Mouse (Mus musculus): Measurements from ENCODE around the gene Ankrd54. TPM values are rescaled to one million over a fixed set of nuclear protein-coding genes. Genes with fewer than 3 reads are reported as not detected.

Gene Ankrd54
- polyA plus RNA-seq, 1 experiment, result 92.7 TPM

DNA sequence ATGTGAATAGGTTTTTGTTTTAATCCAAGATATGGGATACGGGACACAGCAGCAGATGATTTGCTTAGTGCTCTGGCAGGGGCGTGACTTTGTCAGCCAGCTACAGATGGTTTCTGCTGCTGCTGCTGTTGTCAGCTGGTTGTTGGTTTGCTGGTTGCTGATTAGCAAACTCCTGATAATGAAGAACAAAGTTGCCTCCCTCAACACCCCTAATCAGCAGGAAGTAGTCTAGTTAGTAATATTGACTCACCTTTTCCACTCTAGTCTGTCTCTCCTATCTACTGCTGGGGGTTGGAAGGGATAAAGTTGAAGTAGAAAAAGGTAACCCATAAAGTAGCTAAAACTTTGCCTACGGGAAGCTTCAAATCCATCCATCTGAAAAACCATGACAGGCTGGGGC, 4.9 kb upstream of the Ankrd54 start:
- Histone ChIP-seq H3K27ac (ENCODE audit: insufficient read depth, low read depth, low read length) (peak overlapping the region; percentile 98), H3K27me3 (ENCODE audit: control insufficient read depth, insufficient read depth, low read length) (no peaks in the 10 kb centered on the region), H3K36me3 (ENCODE audit: control insufficient read depth, insufficient read depth, low read length) (no peaks in the 10 kb centered on the region), H3K4me1 (ENCODE audit: control insufficient read depth, insufficient read depth, insufficient read length, low read length) (peaks cover 22% of the 10 kb centered on the region; the same call in 1 of the 2 replicates), H3K4me3 (ENCODE audit: low read depth, low read length) (no peak overlapping the region)
- TF ChIP-seq POLR2A (IDR thresholded peaks at IDR 0.05; ENCODE audit: low read depth, low read length) (no peak), CTCF (IDR thresholded peaks at IDR 0.05; ENCODE audit: extremely low read depth, insufficient read length, insufficient replicate concordance, low read depth, low read length) (no peak)
- WGBS, result 26% methylated on average over 3 of the region's 3 CpGs

DNA sequence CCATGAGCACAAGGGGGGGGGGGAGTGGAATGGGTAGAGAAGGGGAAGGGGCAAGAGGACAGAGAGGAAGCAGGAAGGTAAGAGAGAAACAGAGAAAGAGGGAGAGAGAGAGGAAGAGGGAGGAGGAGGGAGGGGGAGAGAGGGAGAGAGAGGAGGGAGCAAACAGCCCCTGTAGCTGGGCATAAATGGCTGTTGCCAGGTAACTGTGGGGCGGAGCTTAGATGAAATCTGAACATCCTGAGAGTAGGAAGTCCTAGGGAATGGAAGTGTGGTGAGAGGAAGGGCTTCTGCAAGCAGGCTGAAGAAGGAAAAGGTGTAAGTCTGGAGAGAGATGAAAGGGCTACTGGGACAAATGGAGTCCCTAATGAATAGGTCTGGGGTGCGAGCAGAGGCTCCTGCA, 3.6 kb upstream of the Ankrd54 start:
- 82% methylated on average over 2 of the region's 2 CpGs for WGBS
- no peak overlapping the region for H3K4me3 ChIP-seq (ENCODE audit: low read depth, low read length)

DNA sequence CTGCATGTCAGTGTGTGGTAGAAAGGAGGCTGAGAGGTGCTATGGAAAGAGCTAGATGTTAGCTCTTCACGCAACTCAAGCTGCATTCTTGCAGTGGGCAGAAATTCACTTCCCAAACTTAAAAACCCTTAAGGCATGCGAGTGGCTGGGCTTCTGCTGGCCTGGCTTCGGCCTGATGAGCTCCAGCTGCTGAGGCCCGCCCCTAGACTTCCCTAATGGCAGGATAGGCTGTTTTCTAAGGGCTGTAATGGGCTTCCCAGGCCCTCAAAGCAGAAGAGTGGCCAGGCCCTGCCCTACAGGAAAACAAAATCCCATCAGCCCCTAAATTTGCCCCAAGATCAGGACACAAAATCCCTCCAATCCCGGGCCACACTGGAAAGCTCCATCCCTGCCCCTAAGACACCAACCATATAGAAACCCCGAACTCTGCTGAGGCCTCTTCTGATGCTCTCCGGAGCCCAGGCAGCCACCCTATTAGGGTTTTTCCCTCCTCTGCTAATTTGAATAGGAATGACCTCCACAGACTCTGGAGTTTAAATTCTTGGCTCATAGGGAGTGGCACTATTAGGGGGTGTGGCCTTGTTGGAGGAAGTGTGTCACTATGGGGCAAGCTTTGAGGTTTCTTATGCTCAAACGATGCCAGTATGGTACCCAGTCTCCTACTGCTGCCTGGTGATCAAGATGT, 2.5 kb upstream of the Ankrd54 start:
- Histone ChIP-seq H3K4me3 (ENCODE audit: low read depth, low read length) (no peak overlapping the region), H3K4me1 (ENCODE audit: control insufficient read depth, insufficient read depth, insufficient read length, low read length) (peaks cover 23% of the 10 kb centered on the region), H3K27ac (ENCODE audit: insufficient read depth, low read depth, low read length) (no peak overlapping the region), H3K36me3 (ENCODE audit: control insufficient read depth, insufficient read depth, low read length) (peaks cover 2% of the 10 kb centered on the region), H3K27me3 (ENCODE audit: control insufficient read depth, insufficient read depth, low read length) (no peaks in the 10 kb centered on the region)
- no peak for TF ChIP-seq POLR2A (IDR thresholded peaks at IDR 0.05; ENCODE audit: low read depth, low read length)
- no peak for TF ChIP-seq CTCF (IDR thresholded peaks at IDR 0.05; ENCODE audit: extremely low read depth, insufficient read length, insufficient replicate concordance, low read depth, low read length)
- WGBS, result 47% methylated on average over 8 of the region's 8 CpGs

More for the DNA sequence above, 3.6 kb upstream of the Ankrd54 start:
- Histone ChIP-seq H3K36me3 (ENCODE audit: control insufficient read depth, insufficient read depth, low read length) (no peaks in the 10 kb centered on the region), H3K27me3 (ENCODE audit: control insufficient read depth, insufficient read depth, low read length) (no peaks in the 10 kb centered on the region), H3K4me1 (ENCODE audit: control insufficient read depth, insufficient read depth, insufficient read length, low read length) (peaks cover 23% of the 10 kb centered on the region), H3K27ac (ENCODE audit: insufficient read depth, low read depth, low read length) (no peak overlapping the region)
- TF ChIP-seq POLR2A (IDR thresholded peaks at IDR 0.05; ENCODE audit: low read depth, low read length) (no peak), CTCF (IDR thresholded peaks at IDR 0.05; ENCODE audit: extremely low read depth, insufficient read length, insufficient replicate concordance, low read depth, low read length) (no peak)

DNA sequence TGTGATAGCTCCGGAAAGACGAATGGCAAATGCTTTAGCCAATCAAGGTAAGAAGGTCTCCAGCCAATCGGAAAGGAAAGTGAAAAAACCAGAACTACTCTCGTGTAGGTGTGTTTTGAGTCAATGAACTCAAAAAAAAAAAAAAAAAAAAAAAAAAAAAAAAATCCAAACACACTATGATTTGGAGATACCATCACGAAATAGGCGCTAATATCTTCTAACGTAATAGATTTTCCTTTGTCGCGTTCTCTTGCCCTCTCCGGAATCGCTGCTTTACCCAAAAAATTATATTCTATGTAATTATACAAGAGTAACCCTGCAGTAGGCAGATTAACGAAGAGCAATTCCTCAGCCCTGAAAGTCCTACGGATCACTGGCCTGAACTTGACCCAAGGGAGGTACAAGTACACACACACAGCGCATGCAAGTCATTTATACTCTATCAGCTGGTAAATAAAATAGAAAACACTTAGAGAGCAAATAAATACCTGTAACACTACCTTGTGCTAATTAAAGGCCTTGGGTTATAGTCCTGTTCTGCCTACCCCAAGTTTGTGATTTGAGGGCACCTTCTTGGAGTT, 557 bp upstream of the Ankrd54 start:
- TF ChIP-seq CTCF (IDR thresholded peaks at IDR 0.05; ENCODE audit: extremely low read depth, insufficient read length, insufficient replicate concordance, low read depth, low read length) (no peak), POLR2A (IDR thresholded peaks at IDR 0.05; ENCODE audit: low read depth, low read length) (no peak)
- Histone ChIP-seq H3K4me3 (ENCODE audit: low read depth, low read length) (no peak overlapping the region), H3K4me1 (ENCODE audit: control insufficient read depth, insufficient read depth, insufficient read length, low read length) (peaks cover 18% of the 10 kb centered on the region), H3K27me3 (ENCODE audit: control insufficient read depth, insufficient read depth, low read length) (no peaks in the 10 kb centered on the region), H3K36me3 (ENCODE audit: control insufficient read depth, insufficient read depth, low read length) (peaks cover 21% of the 10 kb centered on the region), H3K27ac (ENCODE audit: insufficient read depth, low read depth, low read length) (0 out of 2 replicates have a peak overlapping the region, but pooled peaks have one; percentile 6)
- 4% methylated on average over 14 of the region's 14 CpGs for WGBS

DNA sequence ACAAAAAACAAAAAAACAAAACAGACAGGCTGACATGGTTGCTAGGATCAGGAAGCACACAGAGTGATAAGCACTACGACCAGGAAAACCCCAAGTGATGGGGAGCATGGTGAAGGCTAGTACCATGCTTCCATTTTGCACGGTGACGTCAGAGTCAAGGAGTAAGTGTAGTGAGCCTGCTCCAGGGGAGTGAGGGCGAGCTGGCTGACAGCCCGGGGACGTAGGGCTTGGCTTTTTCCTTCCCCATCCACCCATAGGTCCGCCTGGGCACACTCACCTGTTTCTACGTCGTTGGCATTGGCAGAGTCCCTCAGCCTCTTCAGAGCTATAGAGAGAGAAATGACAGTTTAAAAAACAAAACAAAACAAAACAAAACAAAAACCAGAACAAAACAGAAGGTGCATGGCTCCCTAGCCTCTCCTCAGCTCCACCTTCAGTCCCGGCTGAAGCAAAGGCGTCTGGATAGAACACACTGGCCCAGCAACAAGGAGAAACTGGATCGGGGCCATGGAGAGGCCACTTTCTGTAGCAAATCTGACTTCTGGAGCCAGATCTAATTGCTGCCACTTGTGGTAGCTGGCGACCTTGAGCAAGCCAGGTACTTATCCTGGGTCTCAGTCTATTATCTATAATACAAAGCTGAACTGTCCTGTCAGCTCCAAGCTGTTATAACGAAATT, 1.7 kb downstream of the Ankrd54 start:
- TF ChIP-seq POLR2A (IDR thresholded peaks at IDR 0.05; ENCODE audit: low read depth, low read length) (no peak), CTCF (IDR thresholded peaks at IDR 0.05; ENCODE audit: extremely low read depth, insufficient read length, insufficient replicate concordance, low read depth, low read length) (no peak)
- WGBS, result 57% methylated on average over 14 of the region's 14 CpGs
- Histone ChIP-seq H3K4me3 (ENCODE audit: low read depth, low read length) (no peak overlapping the region), H3K27ac (ENCODE audit: insufficient read depth, low read depth, low read length) (no peak overlapping the region), H3K27me3 (ENCODE audit: control insufficient read depth, insufficient read depth, low read length) (no peaks in the 10 kb centered on the region), H3K4me1 (ENCODE audit: control insufficient read depth, insufficient read depth, insufficient read length, low read length) (peaks cover 8% of the 10 kb centered on the region), H3K36me3 (ENCODE audit: control insufficient read depth, insufficient read depth, low read length) (peaks cover 37% of the 10 kb centered on the region)

DNA sequence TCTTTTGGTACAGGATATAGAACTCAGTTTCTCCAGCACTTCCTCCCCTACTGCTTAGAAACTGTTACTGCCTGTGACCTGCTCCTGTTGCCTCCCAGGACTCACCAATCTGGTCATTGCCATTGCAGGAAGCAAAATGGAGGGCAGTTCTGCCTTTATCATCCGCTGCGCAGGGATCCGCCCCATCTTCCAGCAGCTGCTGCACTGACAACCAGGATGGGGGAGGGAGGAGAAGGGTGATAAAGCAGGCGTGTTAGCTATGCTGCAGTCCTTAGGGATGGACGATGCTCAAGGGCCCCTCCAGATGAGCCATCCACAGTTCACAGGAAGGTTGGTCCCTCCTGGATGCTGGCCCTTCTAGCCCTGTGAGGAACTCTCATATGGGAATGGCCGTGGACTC, 4.8 kb downstream of the Ankrd54 start:
- H3K4me1 ChIP-seq (ENCODE audit: control insufficient read depth, insufficient read depth, insufficient read length, low read length), result peaks cover 2% of the 10 kb centered on the region; the same call in 1 of the 2 replicates
- H3K27ac ChIP-seq (ENCODE audit: insufficient read depth, low read depth, low read length), result no peak overlapping the region
- H3K36me3 ChIP-seq (ENCODE audit: control insufficient read depth, insufficient read depth, low read length), result peaks cover 67% of the 10 kb centered on the region
- no peaks in the 10 kb centered on the region for H3K27me3 ChIP-seq (ENCODE audit: control insufficient read depth, insufficient read depth, low read length)
- no peak overlapping the region for H3K4me3 ChIP-seq (ENCODE audit: low read depth, low read length)
- WGBS, result 93% methylated on average over 6 of the region's 6 CpGs
- TF ChIP-seq POLR2A (IDR thresholded peaks at IDR 0.05; ENCODE audit: low read depth, low read length), result no peak
- no peak for TF ChIP-seq CTCF (IDR thresholded peaks at IDR 0.05; ENCODE audit: extremely low read depth, insufficient read length, insufficient replicate concordance, low read depth, low read length)

DNA sequence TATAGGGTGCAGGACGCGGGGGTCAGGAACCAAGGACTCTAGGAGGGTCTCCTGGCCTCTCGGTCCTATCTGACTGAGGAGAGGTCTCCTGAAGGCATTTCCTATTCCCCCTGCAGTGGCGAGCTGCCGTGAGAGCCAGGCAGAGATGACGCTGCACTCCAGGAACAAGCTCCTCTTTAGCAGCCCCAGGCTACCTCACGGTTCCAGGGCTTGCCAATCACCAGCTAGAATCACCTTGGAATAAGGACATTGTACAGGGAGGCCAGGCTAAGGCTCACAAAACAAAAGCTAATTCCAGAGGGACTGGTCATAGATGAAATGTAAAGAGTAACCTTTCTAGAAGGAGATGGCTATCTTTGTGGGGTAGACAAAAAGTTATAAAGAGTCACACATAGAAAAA, 6.1 kb downstream of the Ankrd54 start:
- 93% methylated on average over 7 of the region's 7 CpGs for WGBS
- Histone ChIP-seq H3K36me3 (ENCODE audit: control insufficient read depth, insufficient read depth, low read length) (peaks cover 67% of the 10 kb centered on the region), H3K4me1 (ENCODE audit: control insufficient read depth, insufficient read depth, insufficient read length, low read length) (peaks cover 3% of the 10 kb centered on the region), H3K27me3 (ENCODE audit: control insufficient read depth, insufficient read depth, low read length) (no peaks in the 10 kb centered on the region), H3K4me3 (ENCODE audit: low read depth, low read length) (no peak overlapping the region), H3K27ac (ENCODE audit: insufficient read depth, low read depth, low read length) (no peak overlapping the region)
- TF ChIP-seq POLR2A (IDR thresholded peaks at IDR 0.05; ENCODE audit: low read depth, low read length), result no peak
- no peak for TF ChIP-seq CTCF (IDR thresholded peaks at IDR 0.05; ENCODE audit: extremely low read depth, insufficient read length, insufficient replicate concordance, low read depth, low read length)
